9 mouse cellular contexts compared by ENCODE assay signal in the genomic region with DNA sequence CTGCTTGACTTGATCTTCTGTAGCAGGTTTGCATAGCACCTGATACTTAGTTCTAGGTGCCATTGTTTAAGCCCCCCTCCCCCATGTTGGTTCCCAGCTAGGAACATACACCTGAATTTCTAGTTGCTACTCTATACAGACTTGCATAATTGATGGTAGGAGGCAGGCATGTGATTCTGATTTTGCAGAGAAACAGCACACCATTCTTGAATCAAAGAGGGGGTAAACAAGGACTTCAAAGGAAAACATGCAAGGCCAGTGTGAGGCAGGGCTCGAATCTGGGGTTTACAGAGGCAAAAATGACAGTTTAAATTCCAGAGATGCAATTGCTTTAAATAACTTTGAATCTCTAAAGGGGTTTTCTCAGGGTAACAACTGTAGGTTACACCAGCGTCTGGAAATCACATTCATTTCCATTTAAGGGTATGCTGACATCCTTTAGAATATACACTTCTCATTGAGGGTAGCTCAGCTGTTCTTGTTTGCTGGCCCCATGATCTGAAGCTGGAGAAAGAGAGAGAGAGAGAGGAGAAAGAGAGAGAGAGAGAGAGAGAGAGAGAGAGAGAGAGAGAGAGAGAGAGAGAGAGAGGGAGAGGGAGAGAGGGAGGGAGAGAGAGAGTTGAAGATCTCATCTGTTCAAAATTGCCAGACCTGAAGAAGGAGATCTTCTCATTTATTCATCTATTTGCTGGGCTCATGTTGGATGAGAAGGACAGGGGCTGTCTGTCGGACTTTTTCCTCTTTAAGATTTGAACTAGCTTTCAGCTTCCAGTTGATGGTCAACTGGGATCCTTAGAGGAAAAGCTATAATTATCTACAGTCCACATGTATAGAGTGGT. TPM values are rescaled to one million over a fixed set of nuclear protein-coding genes. Genes with fewer than 3 reads are reported as not detected.
DNase-seq lines count a peak whose midpoint lies in the region; ATAC-seq lines count a peak whose summit lies in the region.
"Had no signal": no experiment of that assay in that cellular context is flagged by ENCODE, and none has a peak within 500 bp of the region (broad histone marks: within the 10 kb centered on the region; RNA-seq: fewer than 3 reads in every experiment).

No protein-coding gene starts in this region.

- 41% methylated on average over 3 of the region's 3 CpGs for WGBS in intestine, embryonic 14.5 days
- WGBS in stomach, embryonic 15.5 days, result 37% methylated on average over 3 of the region's 3 CpGs

- no peak for ATAC-seq in intestine, embryonic 14.5 days (replicated peaks; ENCODE audit: low FRiP score, low TSS enrichment, low read depth)
- ATAC-seq in stomach, embryonic 15.5 days (ENCODE audit: insufficient read depth, low FRiP score, low read depth), result no peak

- DNase-seq in kidney, adult 18-20 months, result peak; percentile 20
- DNase-seq in kidney, postnatal 10 days, result no peak
- peak; percentile 29 for DNase-seq in thymus, postnatal 0 days (ENCODE audit: low spot score)
- no peak for DNase-seq in thymus, adult 18-20 months
- no peak for DNase-seq in intestine, embryonic 14.5 days (ENCODE audit: low spot score)
- no peak for DNase-seq in cerebellum, postnatal 25 days
- DNase-seq in adrenal gland, postnatal 10 days, result no peak

- no peaks in the 10 kb centered on the region for H3K9me3 ChIP-seq in intestine, embryonic 14.5 days (ENCODE audit: control insufficient read depth, low read length)
- H3K9me3 ChIP-seq in stomach, embryonic 15.5 days, result no peaks in the 10 kb centered on the region
- H3K9me3 ChIP-seq: limb, embryonic 12.5 days had no signal

- no peak overlapping the region for H3K4me3 ChIP-seq in intestine, embryonic 14.5 days (ENCODE audit: low read depth, low read length)
- H3K4me3 ChIP-seq in stomach, embryonic 15.5 days (replicated peaks), result no peak overlapping the region
- H3K4me3 ChIP-seq: limb, embryonic 12.5 days had no signal

- peaks cover 15% of the 10 kb centered on the region; the same call in 1 of the 2 replicates for H3K4me1 ChIP-seq in intestine, embryonic 14.5 days (replicated peaks; ENCODE audit: control insufficient read depth, insufficient read depth, low read length)
- H3K4me1 ChIP-seq in stomach, embryonic 15.5 days, result 0 out of 2 replicates have a peak, but pooled peaks cover 11% of the 10 kb centered on the region
- H3K4me1 ChIP-seq: limb, embryonic 12.5 days had no signal

- H3K9ac ChIP-seq in intestine, embryonic 14.5 days (ENCODE audit: low read length), result no peak overlapping the region
- H3K9ac ChIP-seq in stomach, embryonic 15.5 days, result no peak overlapping the region
- H3K9ac ChIP-seq: limb, embryonic 12.5 days had no signal

- peak overlapping the region; percentile 91 for H3K27ac ChIP-seq in intestine, embryonic 14.5 days (ENCODE audit: low read depth)
- peak overlapping the region; percentile 96 for H3K27ac ChIP-seq in stomach, embryonic 15.5 days
- H3K27ac ChIP-seq: limb, embryonic 12.5 days had no signal

- H3K27me3 ChIP-seq in intestine, embryonic 14.5 days (replicated peaks; ENCODE audit: control insufficient read depth, insufficient read depth, low read length), result no peaks in the 10 kb centered on the region
- no peaks in the 10 kb centered on the region for H3K27me3 ChIP-seq in stomach, embryonic 15.5 days (replicated peaks)
- H3K27me3 ChIP-seq: limb, embryonic 12.5 days had no signal

- H3K36me3 ChIP-seq in intestine, embryonic 14.5 days (ENCODE audit: control insufficient read depth, insufficient read depth, low read length), result no peaks in the 10 kb centered on the region
- no peaks in the 10 kb centered on the region for H3K36me3 ChIP-seq in stomach, embryonic 15.5 days
- H3K36me3 ChIP-seq: limb, embryonic 12.5 days had no signal

- no peak overlapping the region for H3K4me2 ChIP-seq in intestine, embryonic 14.5 days (ENCODE audit: low read length)
- no peak overlapping the region for H3K4me2 ChIP-seq in stomach, embryonic 15.5 days
- H3K4me2 ChIP-seq: limb, embryonic 12.5 days had no signal

RNA-seq across cellular contexts. Expression of a gene that starts 46.1 kb away (rescaled TPM):
- 53.2 and 58.8 TPM in 2 replicates for polyA plus RNA-seq in thymus, postnatal 0 days (2015; fragmentation: Nextera tagmentation; extraction: Ambion mirVana)
- 0.51 TPM in 1 of 2 replicates, not detected in the other for polyA plus RNA-seq in intestine, embryonic 14.5 days (2014; fragmentation: Nextera tagmentation; extraction: Ambion mirVana)
- polyA plus RNA-seq in stomach, embryonic 15.5 days (2015; fragmentation: Nextera tagmentation; extraction: Ambion mirVana), result 0.40 and 0.59 TPM in 2 replicates
- total RNA-seq in adrenal gland, postnatal 10 days (2021), result 1 to 10 TPM; 1.1 to 1.4 TPM
- polyA plus RNA-seq: limb, embryonic 12.5 days had no signal

RNA-seq across cellular contexts. Expression of a gene that starts 48.7 kb away (rescaled TPM):
- polyA plus RNA-seq in thymus, postnatal 0 days (2015; fragmentation: Nextera tagmentation; extraction: Ambion mirVana), result 2.9 and 3.1 TPM in 2 replicates
- polyA plus RNA-seq in intestine, embryonic 14.5 days (2014; fragmentation: Nextera tagmentation; extraction: Ambion mirVana), result 0.43 and 0.89 TPM in 2 replicates
- 0.85 and 1.1 TPM in 2 replicates for polyA plus RNA-seq in stomach, embryonic 15.5 days (2015; fragmentation: Nextera tagmentation; extraction: Ambion mirVana)
- total RNA-seq in adrenal gland, postnatal 10 days (2021), result 10 to 100 TPM; 78.5 to 78.6 TPM

Comparison
In these comparisons a context has a peak if more than half of its experiments do, and no peak if none do; other contexts are left out.
1. DNase-seq: peak in kidney, adult 18-20 months (single experiment) and thymus, postnatal 0 days (single experiment); none in kidney, postnatal 10 days (single experiment), thymus, adult 18-20 months (0 of 2), intestine, embryonic 14.5 days (single experiment), cerebellum, postnatal 25 days (0 of 2) and adrenal gland, postnatal 10 days (single experiment).
2. RNA of a gene that starts 46.1 kb away (polyA plus RNA-seq): 53.2 to 58.8 TPM in thymus, postnatal 0 days; 0.40 to 0.59 TPM in stomach, embryonic 15.5 days and 0.51 TPM in intestine, embryonic 14.5 days; every median in the first group is over 10 times any median in the second.